Mouse (Mus musculus): ENCODE measurements around the gene Exoc8.

Exoc8 gene

GRCm38 (mm10) chr8:124905482-124905881, 8.0 kb upstream of the Exoc8 start:
- DNase-seq: no peak

GRCm38 (mm10) chr8:124903198-124903597, 5.7 kb upstream of the Exoc8 start:
- DNase-seq: no peak

GRCm38 (mm10) chr8:124898251-124898905, 873 bp upstream of the Exoc8 start:
- no peak for DNase-seq

- peak; percentile 69 for DNase-seq
Observed at GRCm38 (mm10) chr8:124896632-124897385, 696 bp downstream of the Exoc8 start.

- no peak for DNase-seq
Observed at GRCm38 (mm10) chr8:124896010-124896631, 1.4 kb downstream of the Exoc8 start.

- no peak for DNase-seq
Observed at GRCm38 (mm10) chr8:124892596-124892995, 4.9 kb downstream of the Exoc8 start.

- DNase-seq: no peak
Observed at GRCm38 (mm10) chr8:124888385-124888784, 9.1 kb downstream of the Exoc8 start.

GRCm38 (mm10) chr8:124878946-124879526, 18.5 kb downstream of the Exoc8 start:
- no peak for DNase-seq

GRCm38 (mm10) chr8:124878141-124878540, 19.4 kb downstream of the Exoc8 start:
- no peak for DNase-seq

GRCm38 (mm10) chr8:124872690-124873089, 24.8 kb downstream of the Exoc8 start:
- no peak for DNase-seq

GRCm38 (mm10) chr8:124872081-124872480, 25.4 kb downstream of the Exoc8 start:
- DNase-seq: no peak

GRCm38 (mm10) chr8:124871474-124871873, 26.0 kb downstream of the Exoc8 start:
- DNase-seq: no peak

GRCm38 (mm10) chr8:124869708-124870107, 27.8 kb downstream of the Exoc8 start:
- no peak for DNase-seq

GRCm38 (mm10) chr8:124867126-124867525, 30.4 kb downstream of the Exoc8 start:
- no peak for DNase-seq

GRCm38 (mm10) chr8:124866669-124867068, 30.8 kb downstream of the Exoc8 start:
- DNase-seq: no peak

- no peak for DNase-seq
Observed at GRCm38 (mm10) chr8:124863729-124864128, 33.8 kb downstream of the Exoc8 start.

GRCm38 (mm10) chr8:124863163-124863677, 34.3 kb downstream of the Exoc8 start:
- no peak for DNase-seq

GRCm38 (mm10) chr8:124862321-124863162, 35.0 kb downstream of the Exoc8 start, which contains the start of the genes Gnpat and 2810004N23Rik:
Gene Gnpat (plus strand): TSS chr8:124863033.
Gene 2810004N23Rik (minus strand): TSS chr8:124863120.
- peak; percentile 94 for DNase-seq

- DNase-seq: no peak
Observed at GRCm38 (mm10) chr8:124860188-124860587, 37.3 kb downstream of the Exoc8 start.

GRCm38 (mm10) chr8:124859466-124859865, 38.0 kb downstream of the Exoc8 start:
- no peak for DNase-seq

- no peak for DNase-seq
Observed at GRCm38 (mm10) chr8:124853511-124853910, 44.0 kb downstream of the Exoc8 start.

- DNase-seq: no peak
Observed at GRCm38 (mm10) chr8:124845573-124845972, 51.9 kb downstream of the Exoc8 start.

All from right cerebral cortex, postnatal 25 days (tissue).